Mouse (Mus musculus): Measurements from ENCODE around the gene Clptm1l.

The Clptm1l gene

DNA sequence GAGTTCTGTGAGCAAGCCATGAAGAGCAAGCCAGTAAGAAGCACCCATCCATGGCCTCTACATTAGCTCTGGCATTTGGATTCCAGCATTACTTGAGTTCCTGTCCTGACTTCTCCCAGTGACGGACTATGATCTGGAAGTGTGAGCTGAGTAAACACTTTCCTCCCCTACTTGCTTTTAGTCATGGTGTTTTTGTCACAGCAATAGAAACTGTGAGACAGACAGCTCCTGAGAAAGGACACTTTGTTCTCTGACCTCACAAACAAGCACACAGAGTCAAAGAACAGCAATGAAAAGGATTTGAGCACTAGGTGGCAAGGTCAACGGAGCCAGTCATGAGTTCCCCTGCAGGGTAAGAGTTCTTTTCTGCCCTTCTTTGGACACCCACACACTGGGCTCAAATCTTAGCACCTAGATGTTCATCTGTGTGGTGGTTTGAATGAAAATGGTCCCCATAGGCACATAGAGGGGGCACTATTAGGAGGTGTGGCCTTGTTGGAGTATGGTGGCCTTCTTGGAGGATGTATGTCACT is 56.4 kb downstream of the Clptm1l start:
- DNase-seq, result no peak
